Mouse (Mus musculus) monocyte, adult 5-6 weeks (primary cell): ENCODE data around the gene Thoc6. TPM values are rescaled to one million over a fixed set of nuclear protein-coding genes. Genes with fewer than 3 reads are reported as not detected.

ENCODE experiments used
- ATAC-seq: fragments of 153-309, 156-312 bp; replicated peaks from 2 replicates; pipeline ENCODE4 v1.8.0; 2017; ENCODE audit warnings: mild to moderate bottlenecking; ENCODE audit not compliant: low TSS enrichment, insufficient number of reproducible peaks, severe bottlenecking, poor library complexity, low FRiP score
- total RNA-seq: library from RNA; stranded (forward); fragments of 200-1000, 200-491, 200-594 nt; gene quantifications from 3 replicates; pipeline ENCODE4 v1.2.3, GENCODE M21; 2017

The Thoc6 gene
- total RNA-seq, 1 experiment from 2014 or later: 21.2 TPM

- ATAC-seq: no peak
Observed at GRCm38 (mm10) chr17:23680336-23680735, 6.7 kb upstream of the Thoc6 start.

GRCm38 (mm10) chr17:23679127-23679835 is 5.6 kb upstream of the Thoc6 start, which contains the start of gene Cldn6:
Cldn6 (plus strand) TSS chr17:23679249.
- ATAC-seq: no peak

- 0 out of 2 replicates have a peak, but pooled peaks have one; percentile 13 for ATAC-seq
Observed at GRCm38 (mm10) chr17:23677236-23677679, 3.6 kb upstream of the Thoc6 start, which contains the start of gene Tnfrsf12a. Tnfrsf12a (minus strand) TSS chr17:23677468.

- ATAC-seq: no peak
Observed at GRCm38 (mm10) chr17:23676473-23677031, 2.9 kb upstream of the Thoc6 start.

DNA sequence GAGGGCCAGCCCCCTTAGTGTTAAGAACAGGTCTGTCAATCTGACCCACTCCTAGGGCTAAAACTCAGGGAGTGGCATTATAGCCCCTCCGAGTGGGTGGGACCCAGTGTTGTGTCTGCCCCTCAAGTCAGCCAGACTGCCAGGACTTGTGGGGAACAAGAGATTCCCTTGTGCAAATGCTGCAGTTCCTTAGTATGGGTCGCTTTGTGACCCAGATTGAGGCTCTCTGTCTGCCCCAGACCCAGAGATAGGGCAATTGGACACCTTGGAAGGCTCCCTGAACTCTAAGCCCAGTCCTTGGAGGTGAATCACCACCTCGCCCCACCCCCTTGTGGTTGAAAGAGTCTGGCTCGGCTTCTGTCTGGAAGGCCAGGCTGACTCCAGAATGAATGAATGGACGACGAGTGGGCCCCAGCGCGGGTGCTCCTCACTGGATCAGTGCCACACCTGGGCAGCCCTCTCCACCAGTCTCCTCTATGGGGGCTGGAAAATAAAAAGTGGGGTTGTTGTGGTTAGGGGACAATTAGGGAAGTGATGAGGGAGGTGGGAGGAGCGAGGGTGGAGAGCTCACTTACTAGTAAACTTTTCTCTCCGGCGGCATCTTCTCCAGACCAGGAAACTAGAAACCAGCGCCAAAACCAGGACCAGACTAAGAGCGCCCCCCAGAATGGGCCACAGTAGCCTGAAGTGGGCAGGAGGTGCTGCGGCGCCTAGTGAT is 2.0 kb upstream of the Thoc6 start:
- ATAC-seq: no peak

DNA sequence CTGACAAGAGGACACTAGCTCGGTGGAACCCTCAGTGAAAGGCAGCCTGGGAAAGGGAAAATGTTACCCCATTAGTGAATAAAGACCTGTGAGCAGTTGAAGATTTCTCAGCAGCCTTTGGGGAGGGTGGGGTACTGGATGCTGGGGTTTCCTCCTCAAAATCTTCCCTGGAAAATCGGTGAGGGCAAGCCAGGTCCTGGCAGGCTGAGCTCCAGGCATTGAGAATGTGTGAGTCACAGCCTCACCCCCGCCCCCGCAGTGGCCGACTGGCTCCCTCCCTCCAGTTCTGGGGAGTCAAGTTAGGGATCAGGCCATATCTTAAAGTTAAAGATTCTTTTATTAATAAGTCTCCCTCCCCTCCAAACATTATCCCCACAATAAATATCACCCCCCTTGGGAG is 1.4 kb upstream of the Thoc6 start:
- ATAC-seq: no peak

GRCm38 (mm10) chr17:23674271-23674952 is 730 bp upstream of the Thoc6 start:
- ATAC-seq: no peak

GRCm38 (mm10) chr17:23672761-23673160 is 921 bp downstream of the Thoc6 start:
- ATAC-seq: no peak

DNA sequence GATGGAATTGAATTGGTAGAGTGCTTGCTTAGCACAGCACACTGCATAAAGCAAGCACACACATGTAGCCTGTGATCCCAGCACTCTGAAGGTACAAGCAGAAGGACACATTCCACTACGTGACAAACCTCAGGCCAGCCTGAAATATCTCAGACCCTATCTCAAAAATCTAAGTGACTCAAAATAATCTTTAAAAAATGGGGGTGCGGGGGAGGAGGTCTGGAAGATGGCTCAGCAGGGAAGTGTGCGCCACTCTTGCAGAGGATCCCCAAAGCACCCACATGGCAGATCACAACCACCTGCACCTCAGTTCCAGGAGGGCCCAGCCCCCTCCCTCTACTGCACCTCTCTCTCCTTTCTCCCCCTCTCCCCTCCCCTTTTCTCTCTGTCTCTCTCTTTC is 2.2 kb downstream of the Thoc6 start:
- ATAC-seq: no peak

DNA sequence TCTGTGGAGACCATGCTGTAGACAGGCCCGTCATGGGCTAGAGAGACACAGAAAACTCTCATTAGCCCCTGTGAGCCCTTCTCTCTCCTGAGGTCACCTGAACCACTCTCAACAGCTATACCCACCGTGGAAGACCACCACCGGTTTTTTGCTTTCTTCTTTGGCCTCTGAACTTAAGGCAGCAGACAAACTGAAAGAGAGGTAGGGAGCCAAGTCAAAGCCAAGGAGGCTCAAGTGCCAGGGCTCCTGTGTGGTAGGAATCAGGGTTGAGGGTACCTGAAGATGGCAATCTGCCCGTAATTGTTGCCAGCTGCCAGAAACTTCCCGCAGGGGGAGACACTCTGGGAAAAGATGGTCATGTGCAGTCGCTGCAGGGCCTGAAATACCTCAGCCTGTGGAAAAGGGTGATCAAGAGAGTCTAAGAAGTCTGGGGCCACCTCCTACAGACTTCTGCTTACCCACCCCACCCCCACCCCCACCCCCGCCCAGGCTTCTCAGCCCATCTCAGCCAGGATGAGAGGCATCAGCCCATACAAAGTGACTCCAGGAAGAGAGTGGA is 3.1 kb downstream of the Thoc6 start:
- ATAC-seq: no peak

DNA sequence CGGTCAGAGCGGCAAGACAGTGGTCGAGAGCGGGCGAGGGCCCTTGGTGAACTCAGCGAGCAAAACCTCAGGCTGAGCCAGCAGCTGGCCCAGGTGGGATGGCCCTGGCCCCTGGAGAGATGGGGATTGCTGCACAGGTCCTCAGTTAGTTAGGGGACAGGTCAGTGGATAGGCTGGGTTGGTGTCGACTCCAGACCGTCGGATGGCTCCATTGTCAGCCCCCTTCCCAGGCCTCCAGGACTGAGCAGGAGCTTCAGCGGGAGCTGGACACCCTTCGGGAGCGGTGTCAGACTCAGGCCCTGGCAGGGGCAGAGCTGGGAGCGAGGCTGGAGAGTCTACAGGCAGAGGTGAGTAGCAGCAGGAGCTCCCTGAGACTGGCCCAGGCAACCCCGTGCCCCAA is 8.2 kb downstream of the Thoc6 start:
- no peak for ATAC-seq

DNA sequence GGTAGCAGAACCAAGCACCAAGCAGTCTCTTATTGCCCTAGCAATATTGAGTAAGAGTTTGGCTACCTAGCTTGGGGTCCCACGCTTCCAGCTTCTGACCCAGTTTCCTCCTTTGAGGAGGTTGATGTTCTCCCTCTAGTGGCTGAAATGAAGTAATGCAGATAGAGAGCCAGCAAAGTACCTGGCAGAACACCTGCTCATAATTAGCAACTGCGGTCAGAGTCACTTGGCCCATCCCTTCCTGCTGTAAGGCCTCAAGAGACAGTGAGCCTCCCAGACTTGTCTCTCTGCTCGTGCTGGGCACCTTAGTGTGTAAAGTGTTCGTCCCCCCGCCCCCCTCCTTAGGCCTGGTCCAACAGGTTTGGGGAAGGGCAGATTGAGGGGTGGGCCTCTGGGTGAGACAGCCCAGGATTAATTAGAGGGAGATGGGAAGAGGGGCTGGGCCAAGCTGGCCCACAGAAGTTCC is 9.1 kb downstream of the Thoc6 start:
- ATAC-seq: 0 out of 2 replicates have a peak, but pooled peaks have one; percentile 27

GRCm38 (mm10) chr17:23661526-23661925 is 12.2 kb downstream of the Thoc6 start:
- ATAC-seq: 0 out of 2 replicates have a peak, but pooled peaks have one; percentile 2

DNA sequence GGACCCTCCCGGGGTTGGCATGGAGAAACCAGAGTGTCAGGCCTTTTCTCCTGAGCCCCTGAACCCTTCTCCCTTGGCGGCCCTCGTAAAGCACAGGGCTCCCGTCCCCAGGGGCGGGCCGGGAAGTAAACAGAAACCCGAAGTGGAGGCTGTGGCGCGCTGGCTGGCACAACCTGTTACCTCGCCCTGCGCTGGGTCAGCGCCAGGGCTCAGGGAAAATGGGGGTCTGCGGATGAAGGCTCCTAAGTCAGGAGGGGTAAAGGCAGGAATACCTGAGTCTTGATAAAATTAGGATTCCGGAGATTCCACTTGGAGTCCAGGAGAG is 12.8 kb downstream of the Thoc6 start:
- ATAC-seq: no peak

DNA sequence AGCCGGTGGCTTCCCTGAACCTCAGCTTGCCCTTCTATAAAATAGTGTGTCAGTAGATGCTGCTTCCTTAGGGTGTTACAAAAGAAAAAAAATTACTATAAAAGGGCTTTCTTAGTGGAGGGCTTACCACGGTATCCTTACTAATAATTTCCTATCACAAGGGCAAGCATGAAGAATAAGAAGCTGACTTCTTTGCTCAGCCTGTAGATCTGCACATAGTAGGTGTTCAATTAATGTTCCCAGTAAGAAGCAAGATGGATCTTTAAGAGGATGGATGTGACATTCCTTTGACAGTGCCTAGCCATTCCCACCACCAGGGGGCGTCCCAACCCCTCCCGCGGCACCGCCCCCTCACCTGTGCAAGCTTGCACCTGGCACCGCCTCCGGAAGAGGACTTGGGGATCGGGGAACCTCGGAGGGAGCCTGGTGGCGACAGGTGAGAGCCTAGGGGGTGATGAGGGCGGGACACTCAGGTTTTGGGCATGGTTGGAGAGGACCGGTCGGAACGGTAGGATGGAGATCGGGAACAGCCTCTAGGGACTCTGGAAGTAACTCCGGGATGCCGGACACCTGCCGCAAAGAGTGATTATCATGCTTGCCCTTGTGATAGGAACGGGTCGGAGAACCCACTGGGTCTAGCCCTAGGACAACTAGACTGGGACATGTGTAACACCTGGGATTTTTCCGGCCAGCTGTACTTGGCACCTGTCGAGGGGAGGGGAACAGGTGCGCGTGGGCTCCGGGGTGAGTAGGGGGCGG is 13.4 kb downstream of the Thoc6 start, which contains the start of gene Bicdl2:
TSS of gene Bicdl2 (plus strand) at position 390 of the 759 bp plus-strand sequence.
- no peak for ATAC-seq

GRCm38 (mm10) chr17:23658450-23658849 is 15.2 kb downstream of the Thoc6 start:
- ATAC-seq: no peak

GRCm38 (mm10) chr17:23654410-23654809 is 19.3 kb downstream of the Thoc6 start:
- no peak for ATAC-seq

- ATAC-seq: no peak
Observed at GRCm38 (mm10) chr17:23654001-23654400, 19.7 kb downstream of the Thoc6 start.
